22 mouse cellular contexts compared by ENCODE assay signal in genomic region chr14:34528804-34529203, GRCm38 (mm10). TPM values are rescaled to one million over a fixed set of nuclear protein-coding genes. Genes with fewer than 3 reads are reported as not detected.
DNase-seq lines count a peak whose midpoint lies in the region; ATAC-seq and TF ChIP-seq lines count a peak whose summit lies in the region.
"Had no signal": no experiment of that assay in that cellular context is flagged by ENCODE, and none has a peak within 500 bp of the region (broad histone marks: within the 10 kb centered on the region; RNA-seq: fewer than 3 reads in every experiment).

No protein-coding gene starts in this region.

- H3K4me1 ChIP-seq in heart, adult 2 months (ENCODE audit: control insufficient read depth, insufficient read depth, low read length): peaks cover 7% of the 10 kb centered on the region
- H3K4me1 ChIP-seq in stomach, postnatal 0 days (replicated peaks; ENCODE audit: control insufficient read depth, insufficient read depth): no peaks in the 10 kb centered on the region; the same call in 1 of the 2 replicates
- H3K4me1 ChIP-seq in forebrain, embryonic 13.5 days: no peaks in the 10 kb centered on the region
- H3K4me1 ChIP-seq: forebrain, embryonic 15.5 days; hindbrain, embryonic 15.5 days; limb, embryonic 12.5 days; midbrain, embryonic 10.5 days had no signal

- H3K9me3 ChIP-seq in stomach, postnatal 0 days (ENCODE audit: control insufficient read depth, low read length): no peaks in the 10 kb centered on the region
- H3K9me3 ChIP-seq in forebrain, embryonic 13.5 days (replicated peaks): 0 out of 2 replicates have a peak, but pooled peaks cover 8% of the 10 kb centered on the region
- H3K9me3 ChIP-seq: forebrain, embryonic 15.5 days; hindbrain, embryonic 15.5 days had no signal

- peaks cover 28% of the 10 kb centered on the region for H3K36me3 ChIP-seq in heart, adult 2 months (ENCODE audit: control insufficient read depth, insufficient read depth, low read length)
- H3K36me3 ChIP-seq in stomach, postnatal 0 days (ENCODE audit: control insufficient read depth, insufficient read depth, low read length): no peaks in the 10 kb centered on the region
- no peaks in the 10 kb centered on the region for H3K36me3 ChIP-seq in forebrain, embryonic 13.5 days (ENCODE audit: poor library complexity, severe bottlenecking)
- H3K36me3 ChIP-seq: forebrain, embryonic 15.5 days; hindbrain, embryonic 15.5 days; limb, embryonic 12.5 days; midbrain, embryonic 10.5 days had no signal

- TF ChIP-seq CTCF in heart, adult 2 months (IDR thresholded peaks at IDR 0.05): no peak
- no peak for TF ChIP-seq CTCF in stomach, postnatal 0 days (IDR thresholded peaks at IDR 0.05; ENCODE audit: low read depth)

- no peaks in the 10 kb centered on the region for H3K79me2 ChIP-seq in heart, adult 2 months (replicated peaks; ENCODE audit: control insufficient read depth, insufficient read depth, low read length)

- TF ChIP-seq POLR2A in heart, adult 2 months (IDR thresholded peaks at IDR 0.05; ENCODE audit: insufficient read depth, low read depth, low read length): no peak

- no peak overlapping the region for H3K4me3 ChIP-seq in heart, adult 2 months
- H3K4me3 ChIP-seq in stomach, postnatal 0 days (ENCODE audit: low read depth, low read length): no peak overlapping the region
- no peak overlapping the region for H3K4me3 ChIP-seq in forebrain, embryonic 13.5 days
- H3K4me3 ChIP-seq: forebrain, embryonic 15.5 days; hindbrain, embryonic 15.5 days; limb, embryonic 12.5 days; midbrain, embryonic 10.5 days; myocyte had no signal

- peak; percentile 59; the same call in 1 of the 2 replicates for ATAC-seq in stomach, postnatal 0 days (ENCODE audit: low FRiP score, low TSS enrichment)
- no peak for ATAC-seq in forebrain, embryonic 13.5 days
- ATAC-seq: forebrain, embryonic 15.5 days had no signal

- H3K9ac ChIP-seq in heart, adult 2 months (ENCODE audit: low read depth, low read length): no peak overlapping the region
- H3K9ac ChIP-seq in stomach, postnatal 0 days (ENCODE audit: low read length): no peak overlapping the region
- no peak overlapping the region for H3K9ac ChIP-seq in forebrain, embryonic 13.5 days
- H3K9ac ChIP-seq: forebrain, embryonic 15.5 days; hindbrain, embryonic 15.5 days; limb, embryonic 12.5 days had no signal

- WGBS in heart, adult 2 months: 53% methylated on average over 8 of the region's 8 CpGs
- 59% methylated on average over 8 of the region's 8 CpGs for WGBS in stomach, postnatal 0 days
- WGBS in forebrain, embryonic 13.5 days: 68% methylated on average over 8 of the region's 8 CpGs

- peaks cover 4% of the 10 kb centered on the region; the same call in 1 of the 2 replicates for H3K27me3 ChIP-seq in heart, adult 2 months (ENCODE audit: control insufficient read depth, insufficient read depth, low read length)
- H3K27me3 ChIP-seq in stomach, postnatal 0 days (ENCODE audit: control insufficient read depth, insufficient read depth, low read length): no peaks in the 10 kb centered on the region
- H3K27me3 ChIP-seq in forebrain, embryonic 13.5 days: peaks cover 2% of the 10 kb centered on the region; the same call in 1 of the 2 replicates
- H3K27me3 ChIP-seq: hindbrain, embryonic 15.5 days had no signal

- H3K4me2 ChIP-seq in stomach, postnatal 0 days (replicated peaks; ENCODE audit: low read depth): no peak overlapping the region
- no peak overlapping the region for H3K4me2 ChIP-seq in forebrain, embryonic 13.5 days
- H3K4me2 ChIP-seq: forebrain, embryonic 15.5 days; hindbrain, embryonic 15.5 days; limb, embryonic 12.5 days had no signal

- intact Hi-C loops in heart, adult 2 months (cut with DNase I): no loop called here
- intact Hi-C loops in heart, postnatal 14 days (cut with DNase I): no loop called here

- 0 out of 2 replicates have a peak, but pooled peaks have one; percentile 15 for TF ChIP-seq EP300 in heart, adult 2 months (IDR thresholded peaks at IDR 0.05; ENCODE audit: insufficient read depth, low read depth, low read length)
- TF ChIP-seq EP300 in stomach, postnatal 0 days (optimal IDR thresholded peaks at IDR 0.05): no peak

- peak in 1 of 2 experiments; percentile 55 for DNase-seq in heart, adult 2 months
- no peak for DNase-seq in heart, postnatal 14 days
- peak; percentile 33 for DNase-seq in lung, postnatal 10 days
- no peak for DNase-seq in lung, adult 18-20 months
- DNase-seq in heart, postnatal 4 days: peak; percentile 55
- no peak for DNase-seq in stomach, postnatal 0 days (ENCODE audit: low spot score)
- DNase-seq in retina, postnatal 1 day: no peak
- DNase-seq: adrenal gland, adult 8-10 months; cerebellum, adult 9-11 months; embryo, embryonic 11 days; gastrocnemius, postnatal 25 days; kidney, postnatal 10 days; right cerebral cortex, postnatal 25 days had no signal

- H3K27ac ChIP-seq in heart, adult 2 months: peak overlapping the region; percentile 55
- H3K27ac ChIP-seq in stomach, postnatal 0 days (replicated peaks): peak overlapping the region; percentile 79
- no peak overlapping the region for H3K27ac ChIP-seq in forebrain, embryonic 13.5 days
- H3K27ac ChIP-seq: forebrain, embryonic 15.5 days; hindbrain, embryonic 15.5 days; limb, embryonic 12.5 days; midbrain, embryonic 10.5 days had no signal

RNA-seq across cellular contexts. Expression of gene 9230112D13Rik, which starts 6.2 kb away (rescaled TPM):
- total RNA-seq in heart, adult 2 months (2021): not detected
- not detected in 2 replicates for polyA plus RNA-seq in heart, adult 2 months (2012; rRNA removed)
- not detected for total RNA-seq in heart, postnatal 14 days (2021)
- not detected for total RNA-seq in heart, postnatal 4 days (2021)
- not detected in 2 replicates for polyA plus RNA-seq in stomach, postnatal 0 days (2015; fragmentation: Nextera tagmentation; extraction: Ambion mirVana)
- polyA plus RNA-seq in forebrain, embryonic 13.5 days (2015; fragmentation: Nextera tagmentation; extraction: Ambion mirVana): not detected in 2 replicates
- total RNA-seq: adrenal gland, adult 8-10 months; gastrocnemius, postnatal 25 days; layer of hippocampus, postnatal 14 days had no signal
- polyA plus RNA-seq: forebrain, embryonic 15.5 days; hindbrain, embryonic 15.5 days; limb, embryonic 12.5 days; liver, embryonic 16.5 days; midbrain, embryonic 10.5 days; myocyte; testis, adult 2 months had no signal

RNA-seq across cellular contexts. Expression of gene Bmpr1a, which starts 25.7 kb away (rescaled TPM):
- total RNA-seq in heart, adult 2 months (2021): 10 to 100 TPM; 58.4 to 62.5 TPM
- 13.8 and 38.2 TPM in 2 replicates for polyA plus RNA-seq in heart, adult 2 months (2012; rRNA removed)
- total RNA-seq in heart, postnatal 14 days (2021): 10 to 100 TPM; 73.6 to 77.2 TPM
- 100 to 1,000 TPM; 107 to 115 TPM for total RNA-seq in heart, postnatal 4 days (2021)
- 27.0 and 29.0 TPM in 2 replicates for polyA plus RNA-seq in stomach, postnatal 0 days (2015; fragmentation: Nextera tagmentation; extraction: Ambion mirVana)
- polyA plus RNA-seq in forebrain, embryonic 13.5 days (2015; fragmentation: Nextera tagmentation; extraction: Ambion mirVana): 24.9 and 25.5 TPM in 2 replicates

RNA-seq across cellular contexts. Expression of gene Ldb3, which starts 59.7 kb away (rescaled TPM):
- total RNA-seq in heart, adult 2 months (2021): 1,000 to 10,000 TPM in 1 of 2 experiments, 100 to 1,000 TPM in 1; 940 to 1,084 TPM
- polyA plus RNA-seq in heart, adult 2 months (2012; rRNA removed): 1,077 and 1,138 TPM in 2 replicates
- 100 to 1,000 TPM; 877 to 926 TPM for total RNA-seq in heart, postnatal 14 days (2021)
- 100 to 1,000 TPM; 709 to 766 TPM for total RNA-seq in heart, postnatal 4 days (2021)
- polyA plus RNA-seq in stomach, postnatal 0 days (2015; fragmentation: Nextera tagmentation; extraction: Ambion mirVana): 1.6 and 1.7 TPM in 2 replicates
- polyA plus RNA-seq in forebrain, embryonic 13.5 days (2015; fragmentation: Nextera tagmentation; extraction: Ambion mirVana): 0.32 and 0.34 TPM in 2 replicates

Comparison
In these comparisons a context has a peak if more than half of its experiments do, and no peak if none do; other contexts are left out.
1. DNase-seq: peak in lung, postnatal 10 days (single experiment) and heart, postnatal 4 days (single experiment); none in heart, postnatal 14 days (0 of 2), lung, adult 18-20 months (0 of 2), stomach, postnatal 0 days (single experiment) and retina, postnatal 1 day (single experiment).